Mouse (Mus musculus): Measurements from ENCODE around the gene Fgf2.

Gene Fgf2

GRCm38 (mm10) chr3:37348221-37349165 lies at the start of gene Fgf2:
Fgf2 (plus strand) TSS chr3:37348346.
- DNase-seq: peak; percentile 50

- no peak for DNase-seq
Measured at GRCm38 (mm10) chr3:37299470-37299869, 48.7 kb upstream of the Fgf2 start.

DNA sequence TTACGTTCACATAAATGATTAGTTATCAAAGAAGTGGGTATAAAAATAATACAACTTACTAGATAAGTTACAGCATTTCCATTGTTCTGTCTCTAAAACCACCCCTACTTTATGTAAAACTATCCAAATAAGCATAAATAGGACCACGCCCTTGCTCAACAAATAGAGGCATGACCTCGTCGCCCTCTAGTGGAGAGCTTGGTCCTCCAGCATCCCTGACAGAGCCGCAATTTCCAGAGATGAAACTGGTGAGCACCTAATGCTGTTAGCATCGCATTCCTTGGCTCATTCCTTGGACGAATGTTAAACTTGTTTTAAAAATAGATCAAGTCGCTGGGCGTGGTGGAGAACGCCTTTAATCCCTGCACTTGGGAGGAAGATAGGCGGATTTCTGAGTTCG lies 45.5 kb upstream of the Fgf2 start:
- peak; percentile 78 for DNase-seq

- DNase-seq: no peak
Measured at GRCm38 (mm10) chr3:37303392-37304139, 44.6 kb upstream of the Fgf2 start.

DNA sequence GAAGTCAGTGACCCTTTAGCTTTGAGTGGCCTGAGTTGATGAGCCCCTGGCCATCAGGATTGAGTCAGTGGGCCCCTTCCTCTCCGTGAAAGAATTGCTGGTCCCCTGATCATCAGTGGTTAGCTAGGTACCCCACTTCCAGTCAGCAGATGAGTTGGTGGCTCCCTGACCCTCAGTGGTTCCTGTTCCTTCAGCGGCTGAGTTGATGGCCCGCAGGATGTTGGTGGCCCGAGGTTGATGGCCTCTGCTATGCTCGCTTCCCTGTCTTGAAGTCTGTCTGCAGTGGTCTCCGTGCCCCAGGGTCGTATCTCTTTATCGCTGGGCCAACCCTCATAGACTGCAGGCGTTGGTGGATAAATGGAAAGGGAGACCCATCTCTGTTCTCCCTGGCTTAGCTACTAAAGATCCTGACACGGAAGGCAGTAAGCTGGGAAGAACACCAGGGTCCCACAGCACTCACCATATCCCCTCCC lies 36.2 kb upstream of the Fgf2 start:
- no peak for DNase-seq

DNA sequence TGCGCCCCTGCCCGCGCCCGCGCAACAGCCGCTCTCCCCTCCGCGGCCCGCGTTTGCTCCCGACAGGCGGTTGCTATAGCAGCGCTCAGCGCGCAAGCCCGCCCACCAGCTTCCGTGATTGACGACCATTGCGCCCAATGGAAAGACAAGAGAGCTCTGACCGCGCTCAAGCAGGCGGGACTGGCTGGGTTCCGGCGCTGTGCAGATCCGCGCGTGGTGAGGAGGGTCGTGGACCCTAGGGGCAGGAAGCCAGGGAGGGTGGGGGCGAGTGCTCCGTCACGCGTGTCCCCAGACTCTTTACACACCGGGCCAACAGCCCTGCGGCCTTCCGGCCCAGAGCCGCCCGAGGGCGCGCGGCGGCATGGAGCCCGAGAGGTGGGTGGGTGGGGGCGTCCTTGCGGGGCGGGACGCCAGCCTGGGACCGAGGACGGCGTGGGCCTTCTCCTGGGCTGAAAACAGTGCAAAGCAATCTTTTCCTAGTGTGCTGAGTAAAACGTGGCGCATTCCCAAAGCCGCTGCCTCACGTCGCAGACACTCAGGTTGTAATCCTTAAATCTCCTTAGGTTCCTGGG lies 35.7 kb upstream of the Fgf2 start, which contains the start of the genes Bbs12 and Cetn4:
TSS of gene Bbs12 (plus strand) at position 185 of the 572 bp plus-strand sequence.
TSS of gene Cetn4 (minus strand) at position 339 of the 572 bp plus-strand sequence.
- peak; percentile 98 for DNase-seq

DNA sequence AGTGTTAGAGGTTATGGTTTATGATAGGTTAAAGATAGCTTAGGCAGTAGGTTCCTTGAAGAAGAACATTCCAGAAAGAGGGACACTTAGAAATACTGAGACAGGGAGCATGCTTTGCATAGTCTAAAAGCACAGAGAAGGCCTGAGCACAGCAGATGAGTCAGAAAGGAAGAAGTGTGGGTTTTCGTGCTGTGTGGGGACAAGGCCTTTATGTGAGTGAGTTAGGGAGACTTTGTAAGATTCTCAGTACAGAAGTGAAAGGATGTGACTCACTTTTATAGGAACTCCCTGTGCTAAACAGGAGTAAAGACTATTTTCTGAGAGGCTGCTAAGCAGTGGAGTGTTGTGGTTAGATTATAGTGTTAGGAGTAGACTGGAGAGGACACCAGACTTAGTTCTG lies 34.8 kb upstream of the Fgf2 start:
- DNase-seq: no peak

GRCm38 (mm10) chr3:37316233-37316632 lies 31.9 kb upstream of the Fgf2 start:
- no peak for DNase-seq

DNA sequence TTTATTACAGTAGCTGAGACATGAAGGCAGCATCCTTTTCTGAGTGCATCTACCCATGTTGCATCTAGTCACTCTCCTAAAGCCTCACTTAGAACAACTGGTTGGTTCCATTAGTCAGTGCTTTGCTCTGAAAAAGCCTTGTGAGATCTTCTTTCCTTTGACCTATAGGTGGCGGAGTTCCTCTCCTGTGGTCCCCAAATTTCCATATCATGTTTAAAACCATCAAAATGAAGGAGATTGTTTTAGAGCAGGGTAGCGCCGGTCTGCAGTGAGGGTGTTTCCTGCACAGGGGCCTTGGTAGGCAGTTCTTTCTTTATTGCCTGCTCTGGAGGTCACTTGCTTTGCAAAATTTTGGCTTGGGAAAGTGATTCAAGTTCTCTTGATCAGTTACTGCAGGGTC lies 23.8 kb upstream of the Fgf2 start:
- DNase-seq: no peak

DNA sequence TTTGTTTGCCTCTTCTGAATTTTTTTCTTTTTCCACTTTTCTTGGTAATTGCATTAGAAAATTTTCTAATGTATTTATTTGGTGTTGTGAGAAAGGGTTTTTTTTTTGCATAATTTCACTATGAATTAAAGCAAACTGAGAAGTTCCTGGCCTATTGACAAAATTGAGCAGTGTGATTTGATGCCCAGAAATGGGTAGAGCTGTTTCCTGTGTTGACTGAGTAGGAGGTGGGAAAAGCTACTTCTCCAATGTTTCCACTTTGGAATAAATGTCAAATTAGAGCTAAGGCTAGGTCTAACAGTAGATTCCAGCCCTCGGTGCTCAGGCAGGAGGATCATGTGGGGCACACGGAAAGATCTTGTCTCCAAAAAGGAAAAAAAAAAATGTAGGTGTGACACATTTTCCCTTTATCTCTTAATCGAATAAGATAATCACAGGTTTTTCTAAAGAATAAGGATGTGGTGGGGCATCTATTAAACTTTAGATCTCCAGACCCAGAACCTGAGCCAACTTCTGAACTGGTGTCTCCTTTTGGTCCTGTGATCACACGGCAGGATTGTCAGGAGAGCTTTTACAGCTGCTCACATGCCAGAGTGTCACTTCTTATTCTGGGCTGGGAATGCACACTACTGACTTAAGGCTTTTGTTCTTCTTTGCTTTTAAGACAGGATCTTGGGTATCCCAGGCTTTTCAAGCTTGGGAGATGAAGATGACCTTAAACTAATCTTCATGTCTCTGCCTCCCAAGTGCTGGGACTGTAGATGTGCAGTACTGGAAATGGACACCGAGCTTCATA lies 22.6 kb upstream of the Fgf2 start:
- DNase-seq: no peak

DNA sequence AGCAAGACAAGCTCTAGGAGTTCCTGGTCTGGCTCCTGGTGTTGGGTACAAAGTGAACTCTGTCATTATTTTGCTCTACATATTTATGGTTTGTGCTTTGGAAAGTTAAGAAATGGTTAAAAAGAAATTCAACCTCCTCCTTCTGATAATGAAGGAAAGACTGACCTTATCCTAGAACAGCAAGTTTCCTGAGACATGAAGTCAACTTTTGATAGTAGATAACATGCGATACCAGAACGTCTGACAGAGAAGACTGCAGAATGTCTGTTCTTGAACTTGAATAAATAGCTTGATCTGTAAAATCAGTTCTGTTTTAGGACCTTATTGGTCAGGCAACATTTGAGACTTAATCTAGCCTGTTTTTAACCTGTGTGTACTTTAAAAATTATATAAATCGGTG lies 21.5 kb upstream of the Fgf2 start:
- no peak for DNase-seq

- no peak for DNase-seq
Measured at GRCm38 (mm10) chr3:37328489-37328888, 19.7 kb upstream of the Fgf2 start.

- DNase-seq: no peak
Measured at GRCm38 (mm10) chr3:37329963-37330362, 18.2 kb upstream of the Fgf2 start.

DNA sequence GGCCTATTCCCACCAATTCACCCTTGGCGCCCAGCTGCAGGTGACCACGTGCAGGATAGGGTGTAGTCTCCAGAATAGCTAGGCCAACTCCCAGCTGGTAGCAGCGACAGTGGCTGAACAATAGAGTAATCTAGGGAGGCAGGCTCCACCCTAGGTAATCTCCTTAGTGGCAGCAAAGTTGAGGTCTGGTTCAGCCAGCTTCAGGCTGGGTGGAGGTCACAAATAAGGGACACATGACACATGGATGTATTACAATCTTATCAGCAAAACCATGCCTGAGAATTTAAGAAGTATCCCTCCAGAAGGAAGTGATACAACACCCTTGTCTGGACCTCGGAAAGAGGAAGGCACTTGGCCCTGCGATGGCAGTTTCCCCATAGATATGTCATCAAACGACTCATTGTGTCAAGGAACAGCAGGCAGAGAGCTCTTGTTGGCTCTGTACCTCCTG lies 16.1 kb upstream of the Fgf2 start:
- DNase-seq: no peak

DNA sequence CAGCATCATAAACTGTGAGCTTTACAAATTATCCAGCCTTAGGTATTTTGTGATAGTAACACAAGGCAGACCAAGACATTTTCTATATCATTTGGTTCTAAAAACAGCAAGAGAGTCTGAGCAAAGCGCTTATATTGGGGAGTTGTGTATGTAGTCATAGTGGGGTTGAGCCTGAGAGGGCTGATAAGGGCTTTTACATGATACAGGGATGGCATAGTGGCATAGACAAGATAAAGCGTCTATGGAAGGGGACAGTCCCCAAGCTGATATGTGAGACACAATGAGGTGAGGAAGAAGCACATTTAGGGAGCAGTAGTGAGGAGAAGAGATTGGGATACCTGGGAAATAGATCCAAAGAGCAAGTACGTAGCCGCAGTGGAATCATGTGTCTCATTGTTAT lies 14.1 kb upstream of the Fgf2 start:
- DNase-seq: no peak

DNA sequence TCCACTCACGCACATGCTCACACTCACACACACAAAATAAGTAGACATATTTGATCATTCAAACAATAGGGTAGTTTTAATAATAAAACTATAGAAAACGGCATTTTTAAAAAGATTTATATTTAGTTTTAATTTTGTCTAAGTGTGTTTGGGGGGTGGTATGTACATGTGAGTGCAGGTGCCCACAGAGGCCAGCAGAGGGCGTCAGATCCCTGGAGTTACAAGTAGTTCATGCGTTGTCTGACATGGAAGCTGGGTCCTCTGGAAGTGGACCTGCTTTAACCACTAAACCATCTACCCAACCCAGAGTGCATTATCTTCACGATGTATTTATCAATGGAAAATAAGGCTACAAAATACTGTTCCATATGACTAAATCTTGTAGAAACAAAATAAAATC lies 7.0 kb upstream of the Fgf2 start:
- DNase-seq: peak; percentile 53

DNA sequence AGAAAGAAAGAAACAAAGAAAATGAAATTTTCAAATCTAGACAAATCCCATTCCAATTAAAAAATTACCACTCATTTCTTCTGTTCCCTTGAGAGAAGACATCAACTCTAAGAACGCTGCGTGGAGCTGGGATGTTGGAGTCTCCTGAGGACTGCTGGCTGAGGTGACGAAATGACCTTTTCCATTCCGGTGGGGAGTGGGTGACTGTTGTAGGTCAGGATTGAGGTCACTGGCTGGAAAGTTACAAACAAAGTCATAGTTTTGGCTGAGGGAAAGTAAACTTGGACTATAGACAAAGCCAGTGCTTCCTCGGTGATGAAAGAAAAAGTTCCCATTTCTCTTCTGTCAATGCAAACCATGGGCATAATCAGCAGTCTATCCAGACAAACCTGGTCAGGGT lies 5.3 kb upstream of the Fgf2 start:
- DNase-seq: no peak

DNA sequence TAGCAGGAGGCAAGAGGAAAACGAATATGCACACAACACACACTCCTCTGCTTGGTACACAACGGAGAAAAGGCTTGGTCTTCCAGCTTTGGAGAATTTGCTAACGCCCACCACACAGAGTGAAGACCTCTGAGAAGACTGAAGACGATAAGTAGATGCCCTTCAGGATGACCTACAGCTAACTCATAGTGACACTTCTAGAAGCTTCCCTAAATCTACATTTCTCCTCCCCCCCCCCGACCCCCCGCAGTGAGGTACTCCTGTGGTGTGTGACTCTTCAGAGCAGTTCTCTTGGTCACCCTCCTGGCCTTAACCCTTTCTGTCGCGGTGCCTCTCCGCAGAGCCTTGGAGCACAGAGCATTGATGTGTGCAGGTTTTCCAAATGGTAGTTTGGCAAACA lies 475 bp upstream of the Fgf2 start:
- DNase-seq: no peak

DNA sequence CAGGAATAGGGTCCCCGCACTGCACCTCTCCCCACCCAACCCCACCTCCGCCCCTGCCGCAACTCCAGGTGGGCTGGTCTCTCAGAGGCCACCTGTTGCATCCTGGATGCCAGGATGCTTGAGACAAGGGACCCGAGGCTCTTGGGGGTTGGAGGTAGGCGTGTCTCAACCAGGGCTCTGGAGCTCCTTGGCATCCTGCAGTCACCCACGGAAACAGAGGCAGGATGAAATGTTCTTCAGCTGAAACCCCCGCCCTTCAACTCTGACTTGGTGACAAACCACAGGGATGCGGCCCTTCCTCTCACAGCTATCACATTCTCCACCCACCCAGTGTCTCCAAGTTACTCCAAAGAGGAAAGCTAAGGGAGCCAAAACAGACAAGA lies 1.0 kb downstream of the Fgf2 start:
- DNase-seq: no peak

GRCm38 (mm10) chr3:37350386-37350785 lies 2.2 kb downstream of the Fgf2 start:
- DNase-seq: no peak

DNA sequence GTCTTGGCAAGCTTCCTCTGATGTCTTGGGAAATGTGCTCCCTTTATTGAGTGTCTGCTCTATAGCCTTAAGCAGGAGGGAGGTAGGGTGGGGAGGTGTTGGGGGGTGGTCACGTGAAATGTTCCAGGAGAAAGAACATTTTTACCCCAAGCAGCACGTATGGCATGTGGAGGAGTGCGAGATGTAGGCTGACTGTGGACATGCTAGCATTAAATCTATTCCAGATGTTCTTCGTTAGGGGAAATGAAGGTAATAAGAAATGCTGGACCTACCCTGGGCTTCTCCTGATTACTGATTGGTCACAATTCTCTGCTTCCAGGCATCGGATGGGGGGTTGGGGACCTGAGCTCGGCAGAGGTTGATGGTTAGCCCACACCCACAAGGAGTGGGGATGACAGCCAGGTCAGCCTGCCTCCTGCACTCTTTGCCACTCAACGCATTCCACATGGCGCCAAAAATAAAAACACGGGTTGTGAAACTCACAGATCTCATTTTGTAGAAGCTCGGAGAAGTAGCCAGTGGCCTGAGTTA lies 5.9 kb downstream of the Fgf2 start:
- DNase-seq: no peak

DNA sequence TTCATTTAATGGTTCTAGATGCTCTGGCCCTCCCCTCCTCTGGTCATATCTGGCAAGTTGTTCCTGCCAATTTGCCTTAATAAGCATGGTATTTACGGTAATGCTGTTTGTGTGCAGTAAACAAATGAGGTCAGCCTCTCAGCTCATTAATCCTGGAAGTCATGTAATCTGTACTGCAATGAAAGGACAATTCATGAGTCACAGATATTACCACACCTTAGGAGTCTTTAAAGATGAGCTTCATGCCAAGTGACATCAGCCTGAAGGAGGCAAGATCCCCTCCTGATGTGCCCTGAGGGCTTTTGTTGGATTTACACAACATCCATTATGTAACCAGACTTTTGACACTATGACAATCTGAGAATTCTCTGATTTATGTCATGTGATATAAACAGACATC lies 6.6 kb downstream of the Fgf2 start:
- no peak for DNase-seq

Data from thymus, postnatal 4 days (tissue).